Mouse (Mus musculus): ENCODE measurements around the gene Pacs2. TPM values are rescaled to one million over a fixed set of nuclear protein-coding genes. Genes with fewer than 3 reads are reported as not detected.

Gene Pacs2
- total RNA-seq, 2 experiments from 2014 or later: 62.8 to 68.0 TPM

DNA sequence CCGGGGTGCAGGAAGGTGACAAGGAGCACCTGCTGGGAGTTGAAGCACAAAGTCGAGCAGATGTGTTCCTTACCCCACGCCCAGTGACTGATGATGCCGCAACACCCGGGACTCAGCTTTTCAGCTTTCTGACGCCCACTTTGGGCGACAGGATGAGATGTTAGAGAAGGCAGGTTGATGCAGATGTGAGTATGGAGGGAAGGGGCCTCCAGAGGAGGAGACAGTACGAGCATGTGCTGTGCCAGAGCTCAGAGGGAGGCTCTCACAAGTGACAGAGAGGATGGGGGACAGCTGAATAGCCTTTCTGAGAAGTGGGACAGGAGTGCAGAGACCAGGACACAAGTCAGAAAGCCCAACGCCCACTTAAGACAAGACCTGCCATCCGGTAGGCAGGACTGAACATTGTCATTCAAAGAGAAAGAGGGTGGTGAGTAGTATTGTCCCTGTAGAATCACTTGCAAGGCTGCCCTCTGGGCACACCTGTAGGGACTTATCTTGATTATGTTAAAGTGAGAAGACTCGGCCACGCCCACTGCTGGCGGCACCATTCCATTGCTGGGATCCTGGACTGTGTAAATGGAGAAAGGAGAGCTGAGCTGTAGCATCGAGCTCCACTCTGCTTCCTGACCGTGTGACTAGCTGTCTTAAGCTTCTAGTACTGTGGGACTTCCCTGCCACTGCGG, 100.7 kb downstream of the Pacs2 start:
- H3K4me3 ChIP-seq: no peak overlapping the region
- H3K27ac ChIP-seq: no peak overlapping the region
- no peak for DNase-seq (ENCODE audit: extremely low spot score in 1 of 2, low spot score in 2 of 2)
- intact Hi-C loops (cut with DNase I): no loop called here
- TF ChIP-seq CTCF (IDR thresholded peaks at IDR 0.05): no peak

- peak; percentile 82 to 85 for DNase-seq (ENCODE audit: extremely low spot score in 1 of 2, low spot score in 2 of 2)
- TF ChIP-seq CTCF (IDR thresholded peaks at IDR 0.05): peak; percentile 99
- H3K4me3 ChIP-seq: no peak overlapping the region
- H3K27ac ChIP-seq: no peak overlapping the region
- intact Hi-C loops (cut with DNase I): no loop called here
These were observed 105.5 kb downstream of the Pacs2 start for GRCm38 (mm10) chr12:113119516-113120410.

Small RNA genes within 50 kb of the gene (microRNA-seq; reads per million reads assigned to microRNA genes)
- gene Gm44471: 0 reads per million in 2 experiments

Other genes with a start within 250 kb of the Pacs2 start
- gene Ahnak2, start 211.9 kb upstream of the Pacs2 start, total RNA-seq (2021): 1 to 10 TPM; 8.1 to 8.2 TPM
- 10 to 100 TPM; 15.7 to 18.6 TPM for gene Clba1, start 205.6 kb upstream of the Pacs2 start, total RNA-seq (2021)
- 10 to 100 TPM; 10.5 to 12.4 TPM for gene Cdca4, start 185.1 kb upstream of the Pacs2 start, total RNA-seq (2021)
- under 1 TPM in 1 of 2 experiments, not detected in 1; 0.18 TPM for gene Gpr132, start 146.3 kb upstream of the Pacs2 start, total RNA-seq (2021)
- gene Jag2, start 84.7 kb upstream of the Pacs2 start, total RNA-seq (2021): 10 to 100 TPM; 57.9 to 62.2 TPM
- 10 to 100 TPM; 10.1 to 13.7 TPM for gene Nudt14, start 72.4 kb upstream of the Pacs2 start, total RNA-seq (2021)
- gene Btbd6, start 38.0 kb upstream of the Pacs2 start, total RNA-seq (2021): 10 to 100 TPM; 60.2 to 64.5 TPM
- 10 to 100 TPM; 45.6 to 46.6 TPM for gene Brf1, start 13.8 kb upstream of the Pacs2 start, total RNA-seq (2021)
- under 1 TPM; 0.42 to 0.45 TPM for gene Tex22, start 60.0 kb downstream of the Pacs2 start, total RNA-seq (2021)
- gene Mta1, start 83.8 kb downstream of the Pacs2 start, total RNA-seq (2021): 10 to 100 TPM; 72.9 to 76.5 TPM
- gene Crip2, start 125.7 kb downstream of the Pacs2 start, total RNA-seq (2021): 100 to 1,000 TPM; 143 to 148 TPM
- 10 to 100 TPM; 14.4 to 15.0 TPM for gene Crip1, start 131.8 kb downstream of the Pacs2 start, total RNA-seq (2021)
- 1 to 10 TPM; 1.7 to 2.2 TPM for gene Tedc1, start 141.9 kb downstream of the Pacs2 start, total RNA-seq (2021)
- gene Tmem121, start 171.4 kb downstream of the Pacs2 start, total RNA-seq (2021): 10 to 100 TPM; 27.8 to 28.6 TPM

All from left cerebral cortex, adult 2 months (tissue).